Mouse (Mus musculus) adrenal gland, postnatal 4 days (tissue): Measurements from ENCODE around the gene Slc6a11. TPM values are rescaled to one million over a fixed set of nuclear protein-coding genes. Genes with fewer than 3 reads are reported as not detected.

Source experiments
- DNase-seq, 2 experiments: peaks; one replicate each; pipeline ENCODE4 v3.0.0; 2021 to 2022; ENCODE audit warnings: low spot score in 2 of 2, mixed read lengths in 2 of 2
- long read RNA-seq, 2 experiments: library from polyadenylated mRNA; stranded (forward); transcript quantifications; one replicate each; pipeline ENCODE4 v2.0.0; 2021
- total RNA-seq, 2 experiments: library from RNA; stranded (reverse); gene quantifications; 2 replicates each; pipeline ENCODE4 v1.2.3; 2021

Slc6a11 gene
- total RNA-seq = 1 to 10 TPM in 1 of 2 experiments, under 1 TPM in 1; 0.56 to 1.5 TPM
- long read RNA-seq, experiment 1 = 0 reads
- long read RNA-seq, experiment 2 = 0 reads

DNA sequence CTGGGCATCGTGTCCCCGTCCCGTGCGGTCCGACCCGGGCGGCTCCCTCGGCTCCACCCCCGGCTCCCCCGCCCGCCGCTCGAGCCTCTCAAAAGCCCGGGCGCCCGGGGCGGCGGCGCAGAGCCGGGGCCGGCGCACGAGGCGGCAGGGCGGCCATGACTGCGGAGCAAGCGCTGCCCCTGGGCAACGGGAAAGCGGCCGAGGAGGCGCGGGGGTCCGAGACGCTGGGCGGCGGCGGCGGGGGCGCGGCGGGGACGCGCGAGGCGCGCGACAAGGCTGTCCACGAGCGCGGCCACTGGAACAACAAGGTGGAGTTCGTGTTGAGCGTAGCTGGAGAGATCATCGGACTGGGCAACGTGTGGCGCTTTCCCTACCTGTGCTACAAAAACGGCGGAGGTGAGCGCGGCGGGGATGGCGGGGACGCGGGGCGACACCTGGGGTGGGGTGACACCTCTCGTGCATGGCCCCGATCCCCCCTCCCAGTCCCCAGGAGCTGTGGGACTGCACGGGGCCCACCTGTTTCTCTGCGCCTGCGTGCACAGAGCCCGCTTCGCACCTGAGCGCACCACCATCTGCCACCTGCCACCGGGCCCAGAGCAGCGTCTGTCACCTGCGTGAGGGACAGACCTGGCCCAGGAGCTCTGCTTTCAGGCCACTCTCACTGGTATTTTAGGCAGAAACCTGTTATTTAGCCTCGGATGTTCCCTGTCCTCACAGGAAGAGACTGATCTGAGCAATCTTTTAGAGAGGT is at the start of gene Slc6a11:
Gene Slc6a11, plus strand, starts transcription at position 120 of the 751 bp plus-strand sequence.
- no peak for DNase-seq

DNA sequence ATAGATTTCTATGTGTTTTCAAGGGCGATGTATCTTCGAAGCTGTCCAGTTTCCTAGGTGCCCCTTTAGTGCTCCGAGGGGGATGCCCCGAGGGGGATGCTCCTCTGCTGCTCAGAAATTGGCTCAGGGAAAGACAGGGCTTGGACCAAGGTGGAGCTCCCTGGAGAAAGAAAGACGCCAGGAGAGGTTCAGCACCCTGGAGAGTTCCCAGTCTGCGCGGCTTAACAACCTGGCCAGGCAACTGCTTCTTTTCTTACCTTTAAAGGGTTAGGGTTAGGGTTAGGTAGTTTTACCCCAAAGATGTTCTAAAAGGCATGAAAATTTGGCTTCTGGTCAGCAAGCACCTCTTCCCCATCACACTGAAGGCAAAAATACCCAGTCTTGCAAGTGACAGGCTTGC is 43.9 kb upstream of the Slc6a11 start:
- DNase-seq = no peak

DNA sequence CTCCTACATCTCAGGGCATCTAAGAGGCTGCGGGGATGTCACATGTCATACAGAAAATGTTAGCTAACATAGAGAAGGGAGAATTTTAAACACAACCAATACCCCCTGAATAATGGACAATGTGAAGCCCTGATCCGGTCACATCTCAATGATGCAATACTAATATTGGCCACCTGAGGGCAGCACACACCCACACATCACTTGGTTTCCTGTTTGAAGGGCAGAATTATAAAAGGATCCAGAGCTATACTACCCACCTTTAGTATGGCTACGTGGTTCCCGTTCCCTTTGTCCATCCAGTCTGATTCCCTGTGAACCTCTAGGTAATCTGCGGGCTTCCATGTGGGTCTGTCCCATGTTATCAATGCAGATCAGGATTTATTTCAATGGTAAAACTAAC is 41.4 kb upstream of the Slc6a11 start:
- DNase-seq = peak in 1 of 2 experiments; percentile 17

DNA sequence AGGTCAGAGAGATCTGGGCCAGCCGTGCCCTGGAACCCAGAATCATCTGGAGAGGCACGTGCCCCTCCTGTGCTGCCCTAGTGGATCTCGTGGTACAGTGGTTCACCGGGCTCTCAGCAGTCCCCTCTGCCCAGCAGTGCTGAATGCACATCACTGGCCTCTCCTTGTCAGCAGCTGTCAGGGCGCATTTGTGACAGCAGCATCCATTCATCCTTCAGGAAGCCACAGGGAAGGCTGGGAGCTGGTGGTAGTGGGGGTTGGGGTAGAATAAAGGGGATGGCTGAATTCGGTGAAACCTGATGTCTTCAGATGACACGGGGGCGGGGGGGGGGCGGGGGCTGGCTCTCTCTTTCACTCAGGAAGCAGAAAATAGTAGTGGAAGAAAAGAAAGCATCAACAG is 38.8 kb upstream of the Slc6a11 start:
- no peak for DNase-seq

DNA sequence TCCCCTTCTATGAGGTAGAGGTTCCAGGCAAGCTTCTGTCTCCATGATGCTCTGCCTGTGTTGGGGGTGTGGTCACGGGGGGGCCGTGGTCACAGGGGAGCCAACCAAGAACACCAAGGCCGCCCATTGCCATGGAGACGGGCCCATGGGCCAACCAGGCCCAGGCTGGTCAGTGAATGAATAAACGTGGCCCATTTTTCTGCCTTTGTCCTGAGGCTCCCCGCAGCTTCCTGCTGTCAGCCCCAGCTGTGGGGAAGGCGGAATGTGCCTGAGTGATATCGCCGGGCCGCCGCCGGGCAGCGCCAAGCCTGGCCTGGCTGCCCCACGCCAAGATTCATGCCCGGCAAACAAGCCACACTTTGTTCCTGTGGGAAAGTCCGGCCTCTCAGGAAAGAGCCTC is 36.8 kb upstream of the Slc6a11 start:
- no peak for DNase-seq

DNA sequence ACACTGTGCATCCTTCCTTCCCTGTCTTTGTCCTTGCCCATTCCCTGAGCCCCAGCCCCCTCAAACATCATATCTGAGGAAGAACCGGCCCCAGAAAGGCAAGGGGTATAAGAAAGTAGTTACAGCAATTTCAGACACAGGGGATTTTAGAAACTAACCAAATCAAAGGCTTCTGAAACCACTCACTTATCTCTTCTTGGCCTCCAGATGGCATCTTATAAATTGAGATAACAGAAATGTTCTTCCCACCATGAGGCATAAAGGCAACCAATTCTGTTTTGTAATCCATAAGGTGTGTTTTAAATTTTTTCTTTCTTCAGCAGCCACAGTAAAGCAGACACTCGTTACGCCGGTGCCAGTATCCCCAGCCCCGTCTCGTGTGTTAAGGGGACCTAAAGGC is 34.5 kb upstream of the Slc6a11 start:
- no peak for DNase-seq

DNA sequence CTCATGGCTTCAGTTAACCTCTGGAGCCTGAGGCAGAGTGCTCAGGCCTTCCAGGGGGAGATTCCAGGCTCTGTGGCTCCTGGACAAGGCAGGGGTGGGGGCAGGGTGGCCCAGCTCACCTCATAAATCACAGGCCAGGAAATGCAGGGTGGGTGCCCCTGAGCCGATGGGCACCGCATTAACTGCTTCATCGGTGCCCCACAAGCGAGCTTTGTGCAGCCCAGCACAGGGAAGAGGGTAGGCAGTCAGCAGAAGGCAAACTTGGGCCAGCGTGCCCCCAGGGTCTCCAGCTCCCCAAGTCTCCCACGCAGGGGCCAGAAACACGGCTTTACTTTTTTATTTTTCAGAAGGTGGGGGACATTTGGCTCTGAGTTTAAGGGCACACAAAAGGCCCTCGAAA is 29.1 kb upstream of the Slc6a11 start:
- DNase-seq = no peak

DNA sequence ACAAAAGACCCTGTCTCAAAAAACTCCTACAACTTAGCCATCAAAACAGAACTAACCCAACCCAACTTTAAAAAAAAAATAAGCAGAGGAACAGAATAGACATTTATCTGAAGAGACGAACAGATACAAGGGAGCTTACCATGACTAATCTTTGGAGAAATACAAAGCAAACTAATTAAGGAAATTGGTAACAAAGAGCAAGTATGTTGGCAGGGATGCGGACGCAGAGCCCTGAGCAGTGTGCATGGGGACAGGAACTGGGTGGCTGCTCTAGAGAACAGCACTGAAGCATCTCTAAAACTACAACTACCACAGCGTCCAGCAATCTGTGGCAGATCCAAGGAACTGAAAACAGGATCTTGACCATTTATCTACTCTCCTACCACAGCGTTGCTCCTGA is 11.5 kb upstream of the Slc6a11 start:
- DNase-seq = no peak

DNA sequence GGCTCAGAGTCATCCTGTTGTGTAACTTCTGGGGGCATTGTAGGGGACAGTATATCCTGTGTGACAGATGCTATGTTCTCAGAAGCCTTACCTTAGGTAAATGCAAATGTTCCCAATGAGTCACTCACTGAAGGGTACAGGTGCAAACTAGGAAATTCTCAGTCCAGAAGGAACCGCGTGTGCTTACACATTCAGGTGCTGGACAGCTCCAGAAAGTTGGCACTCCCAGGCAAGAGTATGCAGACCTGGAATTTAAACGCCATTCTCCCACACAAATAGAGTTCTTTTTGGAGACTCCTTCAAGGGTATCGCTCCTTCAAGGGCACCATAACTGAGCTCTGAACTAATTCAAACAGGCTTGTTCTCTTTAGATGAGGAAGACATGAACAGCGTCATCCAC is 5.5 kb upstream of the Slc6a11 start:
- no peak for DNase-seq

DNA sequence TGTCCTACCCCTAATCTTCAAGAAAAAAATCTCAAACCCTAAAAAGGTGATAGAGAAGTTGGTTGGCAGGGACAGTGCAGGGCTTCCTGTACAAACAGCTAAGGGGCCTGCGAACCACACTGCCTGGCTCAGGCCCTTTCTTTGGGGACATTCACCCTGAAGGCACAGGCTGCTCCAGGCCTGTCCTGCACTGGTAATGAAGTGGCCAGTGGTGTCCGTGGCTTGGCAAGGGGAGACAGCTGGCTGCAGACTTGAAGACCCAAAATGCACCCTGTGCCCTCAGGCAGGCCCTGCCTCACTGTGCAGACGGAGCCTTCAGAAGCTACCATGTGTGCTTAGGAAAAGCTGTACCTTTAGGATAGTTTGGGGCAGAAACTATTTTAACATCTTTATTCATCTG is 1.4 kb downstream of the Slc6a11 start:
- no peak for DNase-seq

DNA sequence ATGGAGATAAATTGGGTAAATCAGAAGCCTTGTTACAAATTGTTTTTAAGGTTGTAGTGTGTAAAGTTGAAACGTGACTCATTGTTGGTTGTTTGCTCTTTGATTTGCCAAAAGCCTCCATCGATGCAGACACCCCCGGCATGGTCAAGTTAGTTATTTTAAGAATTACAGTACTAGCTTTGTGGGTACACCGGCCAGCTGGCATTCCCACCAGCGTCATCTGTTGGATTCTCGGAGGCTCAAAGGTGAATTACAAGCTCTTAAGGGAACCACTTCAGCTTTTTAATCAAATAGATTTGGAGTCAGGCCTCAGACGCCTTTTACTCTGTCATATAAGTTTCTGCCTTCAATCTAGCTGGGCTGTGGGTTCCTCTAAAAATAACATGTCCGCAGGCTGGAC is 1.9 kb downstream of the Slc6a11 start:
- DNase-seq = no peak

DNA sequence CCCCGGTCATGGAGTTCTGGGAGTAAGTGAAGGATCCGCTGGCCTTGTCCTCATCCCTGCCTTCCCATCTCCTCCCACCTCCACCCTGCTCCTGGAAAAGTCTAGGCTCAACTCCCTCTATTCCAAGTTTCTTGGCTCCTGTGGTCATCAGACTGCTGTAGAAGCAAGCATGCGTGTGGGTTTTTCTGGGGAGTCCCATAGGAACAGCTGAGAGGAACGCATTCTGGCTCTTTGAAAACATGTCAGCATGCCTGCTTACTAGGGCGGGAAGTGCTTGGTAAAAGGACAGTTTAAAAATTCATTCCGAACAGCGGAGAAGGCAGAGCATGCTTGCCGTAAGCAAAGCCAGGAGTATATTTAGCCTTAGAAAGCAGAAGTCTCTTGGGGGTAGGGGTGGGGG is 7.9 kb downstream of the Slc6a11 start:
- DNase-seq = no peak

DNA sequence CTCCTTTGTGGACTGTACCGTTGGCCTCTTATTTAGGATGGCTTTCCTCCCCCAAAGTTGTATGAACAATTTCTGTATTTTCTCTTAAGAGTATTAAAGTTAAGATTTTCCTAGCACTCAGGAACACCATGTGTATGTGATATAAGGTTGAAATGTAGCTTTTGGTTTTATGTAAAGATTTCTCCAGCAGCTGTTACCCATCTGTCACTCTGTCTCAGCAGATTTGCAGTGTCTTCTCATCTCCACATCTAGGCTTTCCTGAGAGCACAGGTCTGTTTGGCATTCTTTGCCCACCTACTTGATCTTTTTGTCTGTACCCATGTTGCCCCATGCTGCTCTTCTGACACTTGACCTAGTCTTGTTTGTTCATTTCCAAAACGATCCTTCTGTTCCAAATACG is 10.4 kb downstream of the Slc6a11 start:
- no peak for DNase-seq

DNA sequence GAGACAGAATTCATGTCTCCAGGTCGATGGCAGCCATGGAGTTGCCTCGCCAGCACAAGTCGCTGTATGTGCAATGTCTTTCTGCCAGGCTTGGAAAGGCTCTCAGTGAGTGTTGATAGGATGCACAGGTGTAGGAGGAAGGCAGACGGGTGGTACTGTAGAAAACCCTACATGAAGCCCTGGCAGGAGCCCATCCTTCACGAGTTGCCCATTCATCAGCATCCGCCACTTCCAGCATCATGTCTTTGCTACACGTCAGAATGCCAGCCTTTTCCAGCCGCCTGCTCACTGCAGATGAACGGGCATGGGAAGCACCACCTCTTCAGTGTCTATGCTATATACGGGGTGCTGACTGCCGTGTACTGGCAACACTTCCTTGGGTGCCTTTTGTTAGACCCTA is 11.4 kb downstream of the Slc6a11 start:
- no peak for DNase-seq

DNA sequence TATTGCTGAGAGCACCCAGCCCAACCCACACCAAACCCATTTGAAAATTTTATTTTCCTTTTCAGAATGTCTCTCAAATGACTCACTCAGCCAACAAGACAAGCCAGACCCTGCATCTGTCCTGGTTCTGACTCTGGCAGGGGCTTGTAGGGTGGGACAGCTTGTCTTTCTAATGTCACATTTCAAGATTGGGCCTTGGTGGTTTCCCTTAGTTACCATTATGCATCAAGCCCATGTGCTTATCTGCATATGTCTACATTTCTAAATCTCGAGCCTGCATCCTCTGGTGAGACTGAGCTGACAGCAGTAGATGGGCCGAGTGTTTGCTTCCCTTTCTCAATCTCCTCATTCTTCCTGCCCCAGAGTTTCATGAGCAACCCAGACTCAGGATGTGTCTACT is 12.5 kb downstream of the Slc6a11 start:
- no peak for DNase-seq

DNA sequence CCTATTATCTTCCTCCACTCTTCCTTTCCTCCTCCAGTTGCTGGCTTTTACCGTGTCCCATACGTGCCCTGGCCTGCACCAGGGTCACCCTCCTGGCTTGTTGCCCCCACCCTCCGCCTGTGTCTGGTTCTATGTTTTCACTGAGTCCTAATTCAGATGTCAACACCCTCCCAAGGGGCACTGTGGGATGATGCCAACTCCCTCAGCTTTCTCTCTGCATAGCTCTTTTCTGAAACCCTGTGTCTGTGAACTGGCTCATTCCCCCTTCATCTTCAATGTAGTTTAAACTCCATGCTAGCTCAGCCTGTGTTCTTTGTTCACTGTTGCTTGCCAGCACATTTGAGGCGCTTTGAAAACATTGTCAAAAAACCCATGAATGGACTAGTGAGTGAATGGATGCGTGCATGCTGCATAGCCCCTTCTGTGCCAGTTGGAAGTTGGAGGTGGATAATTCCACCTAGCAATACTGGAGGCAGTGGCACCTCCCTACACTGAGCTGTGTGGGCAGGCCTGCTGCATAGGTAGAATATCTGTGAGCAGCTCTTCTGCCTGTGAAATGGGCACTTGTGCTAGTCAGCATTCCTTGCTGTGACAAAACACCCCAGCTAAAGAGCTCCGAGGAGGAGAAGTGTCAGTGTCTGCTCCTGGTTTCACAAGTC is 13.5 kb downstream of the Slc6a11 start:
- DNase-seq = no peak

DNA sequence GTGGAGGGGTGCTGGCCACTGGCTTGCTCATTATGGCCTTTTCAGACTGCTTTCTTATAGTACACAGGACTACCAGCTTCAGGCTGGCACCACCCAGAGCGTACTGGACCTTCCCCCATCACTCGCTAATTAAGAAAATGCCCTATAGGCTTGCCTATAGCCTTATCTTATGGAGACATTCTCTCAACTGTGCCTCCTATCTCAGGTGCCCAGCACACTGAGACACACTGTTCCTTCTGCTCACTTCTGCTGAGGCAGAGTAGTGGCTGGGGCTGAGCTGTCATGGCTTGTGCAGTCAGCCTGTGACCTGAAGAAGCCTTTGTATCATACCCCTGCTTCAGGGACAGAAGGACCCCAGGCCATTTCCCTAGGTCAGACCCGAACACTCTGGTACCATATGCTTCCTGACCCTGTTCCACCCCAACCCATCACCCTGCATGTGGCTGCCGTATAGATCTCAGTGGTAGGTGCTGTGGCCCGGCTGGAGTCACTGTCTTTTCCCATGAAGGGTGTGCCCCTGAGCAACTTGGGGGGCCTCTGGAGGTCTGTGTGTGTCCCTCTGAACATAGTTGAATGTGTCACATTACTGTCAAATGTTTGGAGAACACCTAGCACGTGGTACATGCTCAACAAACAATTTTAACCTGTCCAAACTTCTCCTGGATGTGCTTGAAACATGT is 14.7 kb downstream of the Slc6a11 start:
- DNase-seq = no peak

DNA sequence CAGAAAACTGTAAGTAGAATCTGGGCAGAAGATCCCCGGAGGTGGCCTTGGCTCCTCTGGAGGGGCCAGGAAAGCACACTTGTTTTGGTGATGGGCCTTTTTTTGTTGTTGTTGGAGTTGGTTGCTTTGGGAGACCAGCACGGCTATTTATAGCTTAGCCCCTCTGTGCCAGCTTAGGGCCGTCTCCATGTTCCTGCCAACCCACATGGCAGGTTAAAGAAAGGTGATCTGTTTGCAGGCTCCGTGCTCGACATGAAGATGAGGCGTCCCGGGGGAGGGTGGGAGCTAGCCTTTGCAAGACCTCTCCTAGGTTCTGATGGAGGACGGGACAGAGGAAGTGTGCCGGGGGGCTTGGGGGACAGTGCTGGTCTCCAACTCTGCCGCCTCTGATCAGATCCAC is 24.7 kb downstream of the Slc6a11 start:
- DNase-seq = no peak

DNA sequence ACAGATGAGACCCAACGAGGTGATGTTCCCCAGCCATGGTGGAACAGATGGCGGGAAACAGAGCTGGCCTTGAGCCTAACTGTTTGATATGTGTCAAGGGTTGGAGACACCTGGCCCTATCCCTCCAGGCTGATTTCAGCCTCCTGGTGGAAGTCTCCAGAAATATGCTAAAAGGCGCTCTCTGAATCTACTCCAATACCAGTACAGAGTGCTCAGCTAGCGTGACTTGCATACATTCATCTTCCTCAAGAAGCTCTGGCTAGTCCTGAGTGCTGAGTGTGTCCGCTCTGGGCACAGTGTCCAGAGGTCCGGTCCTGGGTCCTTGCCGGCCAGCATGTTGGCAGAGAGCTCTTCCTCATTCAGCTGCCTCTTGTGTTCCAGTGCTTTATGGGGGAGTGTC is 27.8 kb downstream of the Slc6a11 start:
- DNase-seq = no peak

DNA sequence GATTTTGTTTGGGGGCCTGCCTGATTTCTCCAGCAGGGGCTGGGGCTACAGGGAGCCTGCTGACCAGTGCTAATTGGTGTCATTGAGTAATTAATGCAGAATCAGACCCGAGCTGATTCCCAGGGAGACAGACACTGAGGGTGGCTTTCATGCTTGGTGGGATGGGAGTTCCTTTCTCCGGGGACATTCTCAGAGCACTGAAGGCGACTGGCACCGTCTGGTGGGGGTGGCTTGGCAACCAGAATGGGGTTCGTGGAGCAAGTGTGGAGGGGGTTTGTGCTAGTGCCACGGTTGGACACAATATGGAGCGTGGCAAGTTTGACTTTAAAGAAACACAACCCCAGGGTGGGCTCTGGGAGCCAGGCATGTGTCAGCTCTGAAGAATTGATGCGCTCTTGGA is 29.7 kb downstream of the Slc6a11 start:
- DNase-seq = no peak

DNA sequence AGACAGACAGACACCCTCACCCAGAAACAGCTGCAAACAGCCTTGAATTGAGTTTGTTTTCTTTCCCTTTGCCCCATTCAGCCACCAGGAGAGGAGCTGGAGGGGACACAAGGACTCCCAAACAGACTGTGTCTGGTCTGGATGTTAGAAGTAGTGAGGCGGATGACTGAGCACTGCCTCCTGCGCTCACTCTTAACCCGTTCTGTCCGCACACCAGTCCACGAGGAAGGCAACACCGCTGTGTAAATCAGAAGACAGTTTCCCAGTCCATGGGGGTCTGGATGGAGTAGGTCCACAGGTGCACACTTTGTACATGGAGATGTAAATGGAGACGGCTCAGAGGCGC is 43.0 kb downstream of the Slc6a11 start:
- no peak for DNase-seq

DNA sequence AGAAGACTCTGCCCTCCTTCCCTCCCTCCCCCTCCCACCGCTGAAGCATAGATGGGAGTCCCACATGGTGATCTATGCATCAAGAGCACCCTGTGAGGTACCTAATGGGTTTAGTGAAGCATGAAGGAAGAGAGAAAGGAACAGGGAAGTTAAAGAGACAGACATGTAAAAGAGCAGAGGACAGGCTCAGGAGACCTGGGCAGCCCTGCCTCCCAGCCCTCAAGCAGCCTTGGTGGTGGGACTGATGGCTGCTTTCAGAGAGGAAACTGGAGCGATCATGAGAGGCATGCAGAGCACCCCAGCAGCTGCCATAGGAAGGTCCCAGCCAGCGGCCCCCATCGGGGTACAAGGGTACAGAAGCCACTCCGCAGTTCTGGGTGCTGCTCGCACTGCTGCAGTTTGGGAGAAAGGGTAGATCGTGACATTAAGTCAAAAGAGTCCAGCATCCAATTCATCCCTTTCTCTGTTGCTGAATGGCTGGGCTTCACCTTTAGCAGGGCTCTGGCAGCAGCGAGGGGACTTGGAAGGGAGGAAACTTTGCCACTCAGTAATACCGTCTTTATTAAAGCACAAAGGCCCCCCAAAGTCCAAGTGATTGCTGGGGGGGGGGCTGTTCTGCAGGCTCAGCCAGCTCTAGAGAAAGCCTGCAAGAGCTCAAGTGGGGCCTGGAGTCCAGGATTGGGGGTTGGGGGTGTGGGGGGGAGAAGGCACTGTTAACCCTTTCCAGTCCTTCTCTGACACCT is 43.5 kb downstream of the Slc6a11 start:
- no peak for DNase-seq
